In the genomic region with DNA sequence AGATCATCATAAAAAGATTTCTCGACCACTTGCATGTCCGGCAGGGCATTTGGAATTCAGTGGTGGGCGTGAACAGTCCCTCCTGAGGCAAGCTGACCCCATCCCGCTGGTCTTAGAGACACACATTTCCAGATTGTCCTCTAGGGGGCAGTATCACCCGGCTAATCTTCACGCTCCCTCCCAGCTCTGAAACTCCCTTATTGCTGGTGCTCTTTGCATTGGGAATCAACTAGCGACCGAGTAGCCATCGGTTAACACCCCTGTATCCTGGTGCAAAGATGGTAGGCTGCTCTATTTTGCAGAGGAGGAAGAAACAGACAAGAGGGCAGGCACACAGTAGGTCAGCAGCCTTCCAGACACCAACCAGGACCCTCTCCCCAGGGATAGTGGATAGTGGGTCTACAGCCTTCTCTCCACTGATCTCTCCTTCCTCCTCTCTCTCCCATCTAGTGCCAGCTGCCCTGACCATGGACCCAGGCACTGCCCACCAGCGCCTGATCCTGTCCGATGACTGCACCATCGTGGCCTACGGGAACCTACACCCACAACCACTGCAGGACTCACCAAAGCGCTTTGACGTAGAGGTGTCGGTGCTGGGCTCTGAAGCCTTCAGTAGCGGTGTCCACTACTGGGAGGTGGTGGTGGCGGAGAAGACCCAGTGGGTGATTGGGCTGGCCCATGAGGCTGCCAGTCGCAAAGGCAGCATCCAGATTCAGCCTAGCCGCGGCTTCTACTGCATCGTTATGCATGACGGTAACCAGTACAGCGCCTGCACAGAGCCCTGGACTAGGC, we compare ENCODE assay signal across 8 mouse cellular contexts. TPM values are rescaled to one million over a fixed set of nuclear protein-coding genes. Genes with fewer than 3 reads are reported as not detected.
DNase-seq lines count a peak whose midpoint lies in the region; ATAC-seq and TF ChIP-seq lines count a peak whose summit lies in the region.

No protein-coding gene starts in this region.

- no peaks in the 10 kb centered on the region for H3K27me3 ChIP-seq in hindbrain, postnatal 0 days (ENCODE audit: insufficient read depth, low read length)

- H3K4me2 ChIP-seq in hindbrain, postnatal 0 days (ENCODE audit: low read depth, low read length) = no peak overlapping the region

- 57% methylated on average over 24 of the region's 24 CpGs for WGBS in hindbrain, postnatal 0 days

- H3K4me3 ChIP-seq in cortical plate, adult 2 months (ENCODE audit: insufficient read depth, low read length) = no peak overlapping the region
- no peak overlapping the region for H3K4me3 ChIP-seq in hindbrain, postnatal 0 days (ENCODE audit: low read length)

- H3K36me3 ChIP-seq in hindbrain, postnatal 0 days (ENCODE audit: insufficient read depth, low read length) = peaks cover 14% of the 10 kb centered on the region; the same call in 1 of the 2 replicates

- peak; percentile 83 for TF ChIP-seq CTCF in cortical plate, adult 2 months (IDR thresholded peaks at IDR 0.05; ENCODE audit: extremely low read depth, insufficient read depth, low read length)
- peak; percentile 89 for TF ChIP-seq CTCF in hindbrain, postnatal 0 days (IDR thresholded peaks at IDR 0.05; ENCODE audit: low read depth)

- no peaks in the 10 kb centered on the region for H3K9me3 ChIP-seq in hindbrain, postnatal 0 days (ENCODE audit: low read length)

- peak; percentile 49 to 80 for DNase-seq in adrenal gland, adult (ENCODE audit: inconsistent age in 2 of 2, low spot score in 1 of 2)
- DNase-seq in adrenal gland, postnatal 25 days = no peak
- peak; percentile 39 to 57 for DNase-seq in right cerebral cortex, adult 2 months (ENCODE audit: low spot score in 2 of 2)
- no peak for DNase-seq in right cerebral cortex, postnatal 25 days
- DNase-seq in hindbrain, postnatal 0 days (ENCODE audit: low spot score) = peak; percentile 84
- DNase-seq in lung, postnatal 14 days = peak; percentile 65
- peak; percentile 36 for DNase-seq in thymus, postnatal 0 days (ENCODE audit: low spot score)

- ATAC-seq in hindbrain, postnatal 0 days = peak; percentile 55

- H3K9ac ChIP-seq in hindbrain, postnatal 0 days (replicated peaks; ENCODE audit: low read length) = no peak overlapping the region

- H3K27ac ChIP-seq in cortical plate, adult 2 months (ENCODE audit: insufficient read depth, low read length) = no peak overlapping the region
- peak overlapping the region; percentile 3; the same call in 1 of the 2 replicates for H3K27ac ChIP-seq in hindbrain, postnatal 0 days

- H3K4me1 ChIP-seq in cortical plate, adult 2 months (ENCODE audit: control insufficient read depth, insufficient read depth, low read length) = no peaks in the 10 kb centered on the region; the same call in 1 of the 2 replicates
- H3K4me1 ChIP-seq in hindbrain, postnatal 0 days (ENCODE audit: insufficient read depth, low read length) = no peaks in the 10 kb centered on the region

- no peak for TF ChIP-seq POLR2A in cortical plate, adult 2 months (IDR thresholded peaks at IDR 0.05; ENCODE audit: extremely low read depth, insufficient read depth, low read length)

RNA-seq across cellular contexts. Expression of gene Trim62, which starts 25.4 kb away (rescaled TPM):
- total RNA-seq in adrenal gland, postnatal 25 days (2021) = 14.3 and 17.9 TPM in 2 replicates
- polyA plus RNA-seq in cortical plate, adult 2 months (2012; rRNA removed) = 10.7 and 11.2 TPM in 2 replicates
- total RNA-seq in hindbrain, postnatal 0 days (2014; rRNA removed) = 30.8 and 33.4 TPM in 2 replicates
- polyA plus RNA-seq in hindbrain, postnatal 0 days (2015; fragmentation: Nextera tagmentation; extraction: Ambion mirVana) = 23.4 and 27.9 TPM in 2 replicates
- 0.84 and 1.0 TPM in 2 replicates for polyA plus RNA-seq in thymus, postnatal 0 days (2015; fragmentation: Nextera tagmentation; extraction: Ambion mirVana)

RNA-seq across cellular contexts. Expression of gene Azin2, which starts 53.5 kb away (rescaled TPM):
- 36.0 and 44.8 TPM in 2 replicates for total RNA-seq in adrenal gland, postnatal 25 days (2021)
- polyA plus RNA-seq in cortical plate, adult 2 months (2012; rRNA removed) = 46.0 and 51.4 TPM in 2 replicates
- total RNA-seq in hindbrain, postnatal 0 days (2014; rRNA removed) = 32.7 and 35.0 TPM in 2 replicates
- polyA plus RNA-seq in hindbrain, postnatal 0 days (2015; fragmentation: Nextera tagmentation; extraction: Ambion mirVana) = 32.9 and 33.0 TPM in 2 replicates
- polyA plus RNA-seq in thymus, postnatal 0 days (2015; fragmentation: Nextera tagmentation; extraction: Ambion mirVana) = 7.1 and 9.2 TPM in 2 replicates

Comparison
In these comparisons a context has a peak if more than half of its experiments do, and no peak if none do; other contexts are left out.
1. DNase-seq: peak in adrenal gland, adult (2 of 2), right cerebral cortex, adult 2 months (2 of 2), hindbrain, postnatal 0 days (single experiment), lung, postnatal 14 days (single experiment) and thymus, postnatal 0 days (single experiment); none in adrenal gland, postnatal 25 days (single experiment) and right cerebral cortex, postnatal 25 days (single experiment).